Mouse (Mus musculus) cerebellum, postnatal 36 days (tissue): ENCODE measurements around the gene Sytl3.

Experiments used
- DNase-seq, 2 experiments: peaks; one replicate each; pipeline ENCODE4 v3.0.0; 2021 to 2022; ENCODE audit warnings: mixed read lengths in 2 of 2

Sytl3 gene

GRCm38 (mm10) chr17:6738836-6739235 is 79.9 kb downstream of the Sytl3 start:
- DNase-seq: no peak

- DNase-seq: no peak
Measured at GRCm38 (mm10) chr17:6739266-6739665, 80.4 kb downstream of the Sytl3 start.

- no peak for DNase-seq
Measured at GRCm38 (mm10) chr17:6739756-6740155, 80.9 kb downstream of the Sytl3 start.

GRCm38 (mm10) chr17:6740331-6741170 is 81.7 kb downstream of the Sytl3 start:
- DNase-seq: no peak

- DNase-seq: no peak
Measured at GRCm38 (mm10) chr17:6741271-6741670, 82.4 kb downstream of the Sytl3 start.

- DNase-seq: peak in 1 of 2 experiments; percentile 11
Measured at GRCm38 (mm10) chr17:6742083-6743038, 83.5 kb downstream of the Sytl3 start.

- no peak for DNase-seq
Measured at GRCm38 (mm10) chr17:6743039-6743575, 84.2 kb downstream of the Sytl3 start.

- no peak for DNase-seq
Measured at GRCm38 (mm10) chr17:6743787-6744239, 84.9 kb downstream of the Sytl3 start.

- DNase-seq: no peak
Measured at GRCm38 (mm10) chr17:6744366-6744765, 85.5 kb downstream of the Sytl3 start.

- DNase-seq: no peak
Measured at GRCm38 (mm10) chr17:6744871-6745270, 86.0 kb downstream of the Sytl3 start.

GRCm38 (mm10) chr17:6745503-6745902 is 86.6 kb downstream of the Sytl3 start:
- DNase-seq: no peak

GRCm38 (mm10) chr17:6745975-6746374 is 87.1 kb downstream of the Sytl3 start:
- no peak for DNase-seq

- no peak for DNase-seq
Measured at GRCm38 (mm10) chr17:6746452-6747231, 87.7 kb downstream of the Sytl3 start.

GRCm38 (mm10) chr17:6747478-6747877 is 88.6 kb downstream of the Sytl3 start:
- DNase-seq: no peak

GRCm38 (mm10) chr17:6748779-6749464 is 90.0 kb downstream of the Sytl3 start:
- no peak for DNase-seq

GRCm38 (mm10) chr17:6751221-6751859 is 92.4 kb downstream of the Sytl3 start:
- DNase-seq: no peak

- DNase-seq: no peak
Measured at GRCm38 (mm10) chr17:6752375-6752774, 93.5 kb downstream of the Sytl3 start.

- no peak for DNase-seq
Measured at GRCm38 (mm10) chr17:6755176-6755575, 96.3 kb downstream of the Sytl3 start.

GRCm38 (mm10) chr17:6755873-6756272 is 97.0 kb downstream of the Sytl3 start:
- no peak for DNase-seq

GRCm38 (mm10) chr17:6757902-6758301 is 99.0 kb downstream of the Sytl3 start:
- DNase-seq: no peak

- DNase-seq: no peak
Measured at GRCm38 (mm10) chr17:6758845-6759244, 100.0 kb downstream of the Sytl3 start.
